Mouse (Mus musculus) T-cell, adult 2 months (primary cell): ENCODE data around the gene Cand1.

Source experiments
- DNase-seq: peaks from one replicate; pipeline ENCODE4 v3.0.0; 2022; ENCODE audit warnings: low spot score

The Cand1 gene

GRCm38 (mm10) chr10:119211251-119211650, 28.6 kb downstream of the Cand1 start:
- no peak for DNase-seq

GRCm38 (mm10) chr10:119206309-119206932, 33.4 kb downstream of the Cand1 start:
- DNase-seq, result no peak

GRCm38 (mm10) chr10:119205229-119205628, 34.6 kb downstream of the Cand1 start:
- no peak for DNase-seq

- DNase-seq, result no peak
These were observed 35.4 kb downstream of the Cand1 start for GRCm38 (mm10) chr10:119204334-119204946.

- DNase-seq, result no peak
These were observed 40.0 kb downstream of the Cand1 start for GRCm38 (mm10) chr10:119199864-119200263.

- DNase-seq, result no peak
These were observed 41.5 kb downstream of the Cand1 start for GRCm38 (mm10) chr10:119198186-119198880.

GRCm38 (mm10) chr10:119197621-119198150, 42.2 kb downstream of the Cand1 start:
- DNase-seq, result no peak

GRCm38 (mm10) chr10:119192598-119193372, 47.1 kb downstream of the Cand1 start:
- no peak for DNase-seq

- no peak for DNase-seq
These were observed 52.1 kb downstream of the Cand1 start for GRCm38 (mm10) chr10:119187720-119188119.

GRCm38 (mm10) chr10:119169656-119170055, 70.2 kb downstream of the Cand1 start:
- no peak for DNase-seq

- no peak for DNase-seq
These were observed 70.6 kb downstream of the Cand1 start for GRCm38 (mm10) chr10:119169237-119169636.

GRCm38 (mm10) chr10:119168791-119169190, 71.1 kb downstream of the Cand1 start:
- DNase-seq, result no peak

- DNase-seq, result no peak
These were observed 72.0 kb downstream of the Cand1 start for GRCm38 (mm10) chr10:119167858-119168257.

GRCm38 (mm10) chr10:119165051-119165450, 74.8 kb downstream of the Cand1 start:
- no peak for DNase-seq

- DNase-seq, result no peak
These were observed 78.0 kb downstream of the Cand1 start for GRCm38 (mm10) chr10:119161820-119162382.

- no peak for DNase-seq
These were observed 79.7 kb downstream of the Cand1 start for GRCm38 (mm10) chr10:119160161-119160560.

GRCm38 (mm10) chr10:119149261-119149660, 90.6 kb downstream of the Cand1 start:
- no peak for DNase-seq
